Mouse (Mus musculus) heart, postnatal 4 days (tissue): ENCODE data around the gene Smarcc1. TPM values are rescaled to one million over a fixed set of nuclear protein-coding genes. Genes with fewer than 3 reads are reported as not detected.
A peak's percentile ranks its signal among the peaks of the same experiment; 100 is the strongest.
"Not testable (repeated sequence)": the region's sequence is repeated elsewhere in the genome, so short reads cannot be mapped to it uniquely, and the experiment has no call there.

Source experiments
- DNase-seq: peaks from one replicate; pipeline ENCODE4 v3.0.0; 2021
- total RNA-seq, 2 experiments: library from RNA; stranded (reverse); gene quantifications; 2 replicates each; pipeline ENCODE4 v1.2.3; 2021

Smarcc1 gene
- total RNA-seq, 2 experiments from 2014 or later: 64.3 to 66.5 TPM

DNA sequence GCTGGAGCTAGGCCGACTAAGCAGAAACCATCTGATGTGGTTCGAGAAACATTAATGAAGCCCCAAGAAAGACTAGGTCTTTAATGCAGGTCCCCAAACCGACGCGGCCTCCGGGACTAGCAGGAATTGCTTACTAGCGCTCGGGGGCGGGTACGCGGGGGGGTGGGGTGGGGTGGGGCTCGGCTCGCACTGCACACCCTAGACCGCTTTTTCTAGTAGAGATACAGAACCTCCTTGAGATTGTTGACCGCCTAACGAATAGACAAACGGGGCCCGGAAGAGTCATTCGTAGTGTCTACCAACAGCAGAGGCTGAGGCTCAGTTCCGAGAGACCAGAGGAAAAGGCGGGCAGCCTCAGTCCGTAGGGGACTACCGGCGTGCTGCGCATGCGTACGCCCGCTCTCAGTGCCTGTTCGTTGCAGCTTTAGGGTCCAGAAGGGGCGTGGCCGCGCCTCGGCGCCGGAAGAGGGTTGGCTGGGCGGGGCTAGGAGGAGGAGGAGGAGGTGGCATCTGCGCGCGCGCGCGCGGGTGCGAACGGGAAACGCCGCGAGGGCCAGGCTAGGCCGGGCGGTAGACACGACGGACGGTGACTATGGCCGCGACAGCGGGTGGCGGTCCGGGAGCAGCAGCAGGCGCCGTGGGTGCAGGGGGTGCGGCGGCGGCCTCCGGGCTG is 14.2 kb downstream of the Smarcc1 start:
- DNase-seq: peak; percentile 100

DNA sequence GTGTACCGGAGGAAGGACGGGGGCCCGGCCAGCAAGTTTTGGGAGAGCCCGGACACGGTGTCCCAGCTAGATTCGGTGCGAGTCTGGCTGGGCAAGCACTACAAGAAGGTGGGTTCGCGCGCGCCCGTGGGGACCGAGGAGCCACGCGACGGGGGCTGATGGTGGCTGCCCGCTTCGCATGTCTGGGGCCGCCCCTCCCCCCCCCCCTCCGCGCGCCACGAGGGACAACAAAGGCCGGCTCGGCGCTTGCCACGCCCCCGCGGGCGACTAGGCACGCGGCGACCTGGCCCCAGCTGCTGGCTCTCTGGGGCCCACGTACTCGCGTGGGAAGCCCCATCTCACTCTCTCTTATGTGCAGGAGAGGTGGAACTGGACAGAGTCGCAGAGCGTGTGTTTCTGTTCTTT is 14.7 kb downstream of the Smarcc1 start:
- no peak for DNase-seq

DNA sequence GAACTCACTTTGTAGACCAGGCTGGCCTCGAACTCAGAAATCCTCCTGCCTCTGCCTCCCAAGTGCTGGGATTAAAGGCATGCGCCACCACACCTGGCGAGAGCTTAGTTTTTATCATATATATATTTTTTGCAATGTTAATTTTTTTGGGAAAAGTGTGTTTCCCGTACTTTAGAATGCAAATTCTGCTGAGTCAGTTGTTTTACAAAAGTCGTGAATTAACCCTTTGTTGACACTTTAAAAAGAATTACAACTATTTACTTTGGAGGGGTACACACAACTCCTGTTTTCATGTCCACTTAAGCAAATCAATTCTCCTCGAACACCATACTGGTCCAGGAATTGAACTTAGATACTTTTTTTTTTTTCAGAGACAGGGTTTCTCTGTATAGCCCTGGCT is 15.4 kb downstream of the Smarcc1 start:
- no peak for DNase-seq

DNA sequence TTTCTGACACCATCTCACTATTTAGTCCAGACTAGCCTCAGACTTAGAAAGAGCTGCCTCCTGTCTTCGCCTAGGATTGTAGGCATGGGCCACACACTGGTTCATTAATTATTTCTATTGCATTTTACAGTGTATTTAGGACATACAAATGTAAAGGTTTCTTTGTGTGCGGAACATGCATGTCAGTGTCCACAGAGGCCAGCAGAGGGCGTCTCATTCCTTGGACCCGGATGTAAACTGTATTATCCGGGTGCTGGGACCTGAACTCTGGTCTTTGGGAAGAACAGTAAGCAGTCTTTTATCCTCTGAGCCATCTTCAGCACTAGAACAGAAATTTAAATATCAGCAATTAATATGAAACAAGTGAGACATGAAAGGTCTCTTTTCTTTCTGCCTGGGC is 16.7 kb downstream of the Smarcc1 start:
- no peak for DNase-seq

DNA sequence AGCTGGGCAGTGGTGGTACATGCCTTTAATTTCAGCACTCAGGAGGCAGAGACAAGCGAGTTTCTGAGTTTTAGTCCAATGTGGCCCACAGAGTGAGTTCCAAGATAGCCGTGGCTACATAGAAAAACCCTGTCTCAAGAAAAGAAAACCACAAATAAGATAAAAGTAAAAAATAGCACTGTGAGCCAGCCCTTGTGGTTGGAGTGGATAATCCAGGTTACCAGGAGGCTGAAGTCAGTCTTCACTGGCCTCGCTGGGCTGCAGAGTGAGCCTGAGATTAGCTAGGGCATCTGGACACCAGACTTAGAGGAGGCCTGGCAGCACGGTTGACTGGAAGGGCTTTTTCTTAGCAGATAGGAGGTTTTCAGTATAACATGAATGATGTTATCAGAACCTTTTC is 21.6 kb downstream of the Smarcc1 start:
- DNase-seq: no peak

DNA sequence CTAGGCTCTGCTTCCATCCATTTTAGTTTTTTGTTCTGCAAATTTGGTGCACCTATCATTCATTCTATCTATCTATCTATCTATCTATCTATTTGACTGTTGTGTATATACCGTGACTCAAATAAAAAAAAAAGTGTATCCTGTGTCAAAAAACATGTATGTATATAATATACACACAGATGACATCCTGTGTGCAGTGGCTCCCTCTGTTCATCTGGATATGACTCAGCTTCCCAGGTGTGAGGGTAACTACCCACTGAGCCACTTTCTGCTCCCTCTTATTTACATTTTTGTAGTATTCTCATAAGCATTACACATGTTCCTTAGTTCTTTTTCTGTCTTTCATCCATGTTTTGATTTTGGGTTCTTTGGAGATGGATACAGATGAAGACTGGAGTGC is 24.6 kb downstream of the Smarcc1 start:
- DNase-seq: no peak

DNA sequence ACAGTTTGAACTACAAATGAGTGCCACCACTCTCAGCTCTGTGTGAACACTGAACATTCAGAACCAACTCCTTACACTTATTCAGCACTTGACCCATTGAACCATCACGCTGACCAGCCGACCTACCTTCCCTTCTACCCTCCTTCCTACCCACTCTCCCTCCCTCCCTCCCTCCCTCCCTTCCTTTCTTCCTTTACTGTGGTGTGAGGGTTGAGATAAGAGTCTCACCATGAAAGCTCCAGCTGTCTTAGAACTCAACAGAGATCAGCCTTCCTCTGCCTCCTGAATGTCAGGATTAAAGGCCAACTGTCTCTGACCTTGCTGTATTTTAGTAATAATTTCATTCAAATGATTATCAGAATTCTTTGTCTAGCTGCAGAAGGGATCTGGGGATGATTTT is 31.1 kb downstream of the Smarcc1 start:
- no peak for DNase-seq

DNA sequence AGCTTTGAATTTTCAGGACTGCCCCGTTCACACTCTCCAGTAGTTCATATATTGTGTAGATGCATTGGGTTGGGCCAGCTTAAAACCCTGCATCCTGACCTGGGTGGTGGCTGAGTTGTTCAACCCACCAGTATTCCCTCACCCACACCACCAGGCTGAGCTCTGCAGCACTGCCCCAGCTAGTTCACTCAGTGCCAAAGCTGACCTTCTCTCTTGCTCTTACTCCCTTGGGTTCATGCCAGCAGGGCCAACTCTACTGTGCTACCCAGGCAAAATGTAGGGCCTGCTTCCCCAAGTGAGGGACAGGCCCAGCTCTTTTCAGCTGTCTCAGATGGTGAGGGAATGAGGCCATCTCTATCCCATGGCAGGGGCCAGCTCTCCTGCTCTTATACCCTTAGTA is 41.5 kb downstream of the Smarcc1 start:
- DNase-seq: peak; percentile 11

DNA sequence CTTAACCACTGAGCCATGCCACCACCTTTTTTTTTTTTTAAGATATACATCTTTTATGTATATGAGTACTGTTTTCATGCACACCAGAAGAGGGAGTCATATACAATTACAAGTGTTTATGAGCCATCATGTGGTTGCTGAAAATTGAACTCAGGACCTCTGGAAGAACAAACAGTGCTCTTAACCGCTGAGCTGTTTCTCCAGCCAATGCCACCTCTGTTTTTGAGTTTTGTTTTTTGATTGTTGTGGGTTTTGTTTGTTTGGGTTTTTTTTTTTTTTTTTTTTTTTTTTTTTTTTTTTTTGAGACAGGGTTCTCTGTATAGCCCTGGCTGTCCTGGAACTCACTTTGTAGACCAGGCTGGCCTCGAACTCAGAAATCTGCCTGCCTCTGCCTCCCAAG is 43.0 kb downstream of the Smarcc1 start:
- not testable (repeated sequence) for DNase-seq

DNA sequence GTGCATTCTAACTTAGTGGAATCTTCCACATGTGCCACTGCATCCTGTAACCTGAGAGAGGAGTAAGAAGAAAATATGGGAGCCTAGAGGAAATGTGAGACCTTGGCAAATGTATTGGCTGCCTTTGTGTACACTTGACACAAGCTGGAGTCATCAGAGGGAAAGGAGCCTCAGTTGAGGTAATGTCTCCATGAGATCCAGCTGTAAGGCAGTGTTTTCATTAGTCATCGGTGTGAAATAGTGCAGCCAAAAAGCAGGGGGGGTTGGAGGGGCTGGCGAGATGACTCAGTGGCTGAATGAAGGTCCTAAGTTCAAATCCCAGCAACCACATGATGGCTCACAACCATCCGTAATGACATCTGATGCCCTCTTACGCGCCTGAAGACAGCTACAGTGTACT is 44.9 kb downstream of the Smarcc1 start:
- DNase-seq: no peak

DNA sequence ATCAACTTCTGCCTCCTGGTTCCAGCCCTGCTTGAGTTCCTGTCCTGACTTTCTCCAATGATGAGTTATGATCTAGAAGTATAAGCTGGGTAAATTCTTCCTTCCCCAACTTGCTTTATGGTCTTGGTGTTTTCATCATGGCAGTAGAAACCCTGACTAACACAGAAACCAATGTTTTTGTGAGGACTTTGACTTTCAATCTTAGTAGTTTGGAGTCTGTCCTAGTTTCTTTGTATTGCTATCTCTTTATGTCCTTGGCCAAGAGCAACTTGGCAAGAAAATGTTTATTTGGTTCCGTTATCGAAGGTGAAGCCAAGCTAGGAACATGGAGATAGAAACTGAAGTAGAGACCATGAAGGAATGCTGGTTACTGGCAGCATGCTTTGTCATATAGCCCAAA is 45.6 kb downstream of the Smarcc1 start:
- no peak for DNase-seq

DNA sequence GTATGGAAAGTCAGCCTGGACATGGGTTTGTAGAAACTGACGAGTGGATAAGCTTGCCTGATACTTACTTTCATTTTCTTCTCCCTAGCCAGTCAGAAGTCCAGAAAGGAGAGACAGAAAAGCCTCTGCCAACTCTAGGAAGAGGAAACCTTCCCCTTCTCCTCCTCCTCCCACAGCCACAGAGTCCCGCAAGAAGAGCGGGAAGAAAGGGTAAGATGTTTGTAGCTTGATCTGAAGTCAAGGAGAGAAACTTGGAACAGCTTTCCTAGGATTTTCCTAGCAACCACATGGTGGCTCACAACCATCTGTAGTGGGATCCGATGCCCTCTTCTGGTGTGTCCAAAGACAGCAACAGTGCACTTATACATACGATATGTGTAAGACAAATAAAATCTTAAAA is 53.4 kb downstream of the Smarcc1 start:
- no peak for DNase-seq

DNA sequence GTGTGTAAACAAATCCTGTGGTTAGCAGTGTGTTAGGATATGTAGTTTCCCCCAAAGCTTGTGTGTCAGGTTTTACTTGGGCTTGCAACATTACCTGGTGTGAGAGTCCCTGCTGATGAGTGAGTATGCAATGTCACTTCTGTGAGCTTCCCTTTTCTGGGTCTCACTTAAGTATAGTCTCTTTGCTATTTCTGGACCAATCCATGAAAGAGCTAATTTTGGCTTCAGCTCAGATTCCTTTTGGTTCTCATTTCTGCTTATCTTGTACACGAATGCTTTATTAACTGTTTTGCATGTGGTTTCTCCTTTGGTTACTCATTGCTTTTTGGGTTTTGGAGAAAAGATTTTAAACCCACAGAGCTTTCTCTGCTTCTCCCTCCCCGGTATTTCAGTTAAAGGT is 82.4 kb downstream of the Smarcc1 start:
- DNase-seq: no peak

DNA sequence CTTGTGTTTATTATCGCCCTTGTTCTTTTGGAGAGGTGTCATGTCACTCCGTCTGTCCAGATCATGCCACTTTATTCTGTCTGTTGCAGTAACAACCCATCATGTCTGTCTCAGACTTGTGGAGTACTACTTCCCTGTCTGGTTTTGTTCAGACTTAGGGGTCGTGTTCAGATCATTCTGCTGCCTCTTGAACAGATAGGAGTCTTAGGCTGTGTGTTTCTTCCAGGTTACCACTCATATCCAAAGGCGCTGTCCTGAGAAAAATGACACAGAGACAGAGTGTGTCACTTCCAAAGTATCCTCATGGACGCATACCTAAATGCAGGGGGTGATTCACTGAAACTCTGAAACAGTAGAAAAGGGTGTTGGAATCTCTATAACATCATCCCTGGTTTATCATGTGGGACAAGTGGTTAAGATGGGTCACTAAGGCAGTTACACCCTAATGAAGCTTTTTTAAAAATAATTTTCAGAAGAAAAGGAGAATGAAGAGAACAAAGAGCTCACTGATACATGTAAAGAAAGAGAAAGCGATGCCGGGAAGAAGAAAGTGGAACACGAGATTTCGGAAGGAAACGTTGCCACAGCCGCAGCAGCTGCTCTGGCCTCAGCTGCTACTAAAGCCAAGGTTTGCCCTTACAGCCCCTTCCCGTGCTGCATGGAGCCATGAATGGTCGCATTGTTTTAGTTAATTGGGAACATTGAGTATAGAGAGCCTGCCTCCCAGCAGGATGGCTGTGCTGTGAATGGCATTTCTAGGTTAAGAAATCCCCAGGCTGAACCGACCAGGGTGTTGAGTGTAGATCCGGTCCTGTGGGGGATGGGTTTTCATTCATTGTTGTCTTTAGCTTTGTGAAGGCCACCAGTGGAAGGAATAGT is 88.3 kb downstream of the Smarcc1 start:
- no peak for DNase-seq

DNA sequence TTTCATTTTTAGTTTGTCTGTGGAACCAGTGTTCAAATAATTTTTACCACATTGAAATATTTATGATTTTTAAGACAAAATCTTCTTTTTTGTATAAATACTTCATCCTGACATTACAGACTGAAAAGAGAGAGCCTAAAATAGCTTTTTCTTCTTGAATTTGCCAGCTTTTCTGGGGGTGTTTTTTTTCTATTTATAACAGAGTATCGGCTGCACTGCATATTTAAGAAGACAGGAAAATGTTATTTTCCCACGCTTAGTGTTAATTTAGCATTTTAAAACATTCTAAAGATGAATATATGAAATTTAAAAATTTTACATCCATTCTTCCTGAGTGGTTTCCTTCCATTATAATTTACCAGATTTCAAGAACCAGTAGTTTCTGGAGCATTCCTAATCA is 88.9 kb downstream of the Smarcc1 start:
- DNase-seq: no peak

DNA sequence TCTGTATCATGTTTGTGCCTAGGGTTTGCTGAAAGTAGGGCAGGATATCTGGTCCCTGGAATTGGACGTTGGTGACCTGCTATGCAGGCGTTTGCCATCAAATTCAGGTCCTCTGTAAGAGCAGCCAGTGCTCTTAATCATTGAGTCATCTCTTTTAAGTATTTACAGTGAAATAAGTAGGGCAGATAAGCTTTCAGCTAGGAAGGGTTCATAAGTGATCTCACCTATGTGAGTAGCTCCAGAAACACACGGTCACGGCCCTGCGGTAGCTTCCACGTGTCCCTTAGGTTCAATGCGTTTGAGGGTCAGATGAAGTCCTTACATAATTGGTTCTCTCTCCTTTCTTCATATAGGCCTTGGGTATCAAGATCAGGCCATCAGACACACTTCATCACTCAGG is 90.8 kb downstream of the Smarcc1 start:
- no peak for DNase-seq

DNA sequence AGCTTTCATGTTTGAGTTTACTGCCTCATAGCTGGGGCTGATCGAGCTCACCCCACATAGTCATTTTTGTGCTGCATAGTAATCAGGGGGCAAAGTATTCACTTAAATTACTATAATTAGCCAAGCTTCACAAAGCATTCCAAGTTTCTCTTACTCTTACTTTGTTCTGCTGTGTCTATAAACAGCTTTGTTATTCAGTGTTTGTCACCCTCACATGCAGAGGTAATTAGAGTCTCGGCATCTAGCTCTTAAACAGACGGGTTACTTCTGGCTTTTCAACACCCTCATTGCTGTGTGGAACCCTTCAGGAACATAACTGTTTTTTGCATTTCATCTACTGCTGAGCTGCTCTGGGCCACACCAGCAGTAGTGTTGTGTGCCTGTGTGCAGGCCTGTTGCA is 91.5 kb downstream of the Smarcc1 start:
- no peak for DNase-seq

DNA sequence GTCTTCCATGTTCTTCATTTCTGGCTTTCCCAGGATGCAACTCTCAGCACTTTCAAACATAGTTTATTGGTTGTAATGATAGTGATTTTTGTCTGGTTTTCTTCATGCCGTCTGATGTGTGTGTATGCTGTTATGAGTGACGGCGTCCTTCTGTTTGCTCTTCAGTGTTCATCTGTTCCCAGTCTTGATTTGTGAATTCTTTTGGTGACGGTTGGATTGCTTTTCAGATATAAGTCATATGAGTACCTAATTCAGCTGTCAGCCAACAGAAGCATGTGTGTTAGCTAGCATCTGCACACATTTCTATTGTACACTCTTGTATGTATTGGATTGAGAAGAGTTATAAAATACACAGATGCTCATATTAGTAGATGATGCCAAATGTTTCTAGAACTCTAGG is 106.8 kb downstream of the Smarcc1 start:
- no peak for DNase-seq

DNA sequence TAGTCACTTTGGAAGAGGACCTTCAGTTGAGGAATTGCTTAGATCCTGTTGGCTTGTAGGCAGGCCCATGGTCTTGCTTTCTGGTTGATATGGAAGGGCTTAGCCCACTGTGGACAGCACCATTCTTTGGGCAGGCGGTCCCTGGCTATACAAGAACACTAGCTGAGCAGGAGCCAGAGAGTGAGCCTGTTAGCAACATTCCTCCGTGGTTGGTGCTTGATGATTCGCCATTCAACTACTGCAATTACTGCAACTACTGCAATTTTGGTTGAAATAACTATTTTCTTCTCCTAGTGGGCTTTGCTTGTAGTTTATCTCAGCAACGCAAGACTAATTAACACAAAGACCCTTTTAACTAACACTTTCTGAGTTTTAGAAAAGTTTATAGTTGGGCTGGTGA is 108.7 kb downstream of the Smarcc1 start:
- no peak for DNase-seq

DNA sequence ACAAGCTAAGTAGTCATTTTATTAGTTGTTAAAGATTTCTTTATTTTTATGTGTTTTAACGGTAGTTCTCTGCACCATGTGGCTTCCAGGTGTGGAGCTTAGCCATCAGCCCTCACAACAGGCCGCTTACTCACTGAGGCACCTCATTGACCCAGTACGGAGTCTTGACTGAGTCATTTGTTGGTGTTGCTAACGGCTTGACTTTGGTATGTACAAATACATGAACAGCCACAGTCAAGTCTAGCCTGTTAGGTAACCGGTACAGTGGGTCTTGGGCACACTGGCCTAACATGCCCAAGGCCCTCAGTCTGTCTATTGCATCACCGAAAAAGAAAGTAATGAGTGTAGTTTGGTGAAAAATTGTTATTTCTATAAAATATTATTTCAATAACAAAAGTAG is 111.2 kb downstream of the Smarcc1 start:
- no peak for DNase-seq

DNA sequence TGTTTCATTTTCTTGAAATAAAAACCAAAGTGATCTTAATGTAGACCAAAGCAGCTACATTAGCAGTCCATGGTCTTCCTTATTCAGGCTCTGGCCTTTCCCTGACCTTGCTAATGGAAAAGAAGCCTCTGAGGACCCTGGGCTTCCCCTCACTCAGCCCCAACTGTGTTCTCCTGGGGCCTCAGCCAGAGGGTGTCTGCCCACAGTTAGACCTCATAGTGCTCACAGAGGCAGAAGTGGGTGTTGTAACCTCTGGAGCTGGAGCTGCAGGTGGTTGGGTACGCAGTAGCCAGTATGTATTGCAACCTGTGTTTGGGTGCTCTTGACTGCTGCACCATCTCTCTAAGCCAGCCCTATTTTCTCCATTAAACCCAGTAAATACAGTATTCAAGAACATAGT is 111.6 kb downstream of the Smarcc1 start:
- no peak for DNase-seq

DNA sequence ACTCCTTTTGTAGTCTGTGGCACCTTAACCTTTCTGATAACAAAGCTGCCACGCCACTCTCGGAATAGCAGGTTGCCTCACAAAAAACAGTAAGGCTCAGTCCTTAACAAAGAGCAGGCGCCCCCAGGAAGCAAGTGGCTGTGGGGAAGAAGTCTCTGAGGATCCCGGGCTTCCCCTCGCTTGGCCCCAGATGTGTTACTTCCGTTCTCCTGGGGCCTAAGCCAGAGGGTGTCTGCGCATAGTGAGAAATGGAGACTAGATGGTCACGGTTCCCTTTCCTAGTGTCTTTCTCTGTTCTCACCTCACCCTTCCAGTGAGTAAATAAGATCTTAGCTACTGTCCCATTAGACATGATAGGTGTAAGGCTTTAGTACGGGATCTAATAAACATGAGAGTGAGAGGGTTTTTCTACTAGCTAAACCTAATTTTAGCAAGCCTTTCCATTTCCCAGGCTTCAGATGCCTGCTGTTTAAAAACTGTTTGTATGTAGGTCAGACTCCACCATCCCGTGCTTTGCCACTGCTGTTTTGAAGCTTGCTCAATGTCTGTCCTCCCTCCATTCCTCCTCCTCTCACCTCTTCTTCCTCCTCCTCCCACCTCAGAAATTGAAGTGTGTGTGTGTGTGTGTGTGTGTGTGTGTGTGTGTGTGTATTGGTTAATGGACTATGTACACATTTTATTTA is 112.2 kb downstream of the Smarcc1 start:
- DNase-seq: no peak

DNA sequence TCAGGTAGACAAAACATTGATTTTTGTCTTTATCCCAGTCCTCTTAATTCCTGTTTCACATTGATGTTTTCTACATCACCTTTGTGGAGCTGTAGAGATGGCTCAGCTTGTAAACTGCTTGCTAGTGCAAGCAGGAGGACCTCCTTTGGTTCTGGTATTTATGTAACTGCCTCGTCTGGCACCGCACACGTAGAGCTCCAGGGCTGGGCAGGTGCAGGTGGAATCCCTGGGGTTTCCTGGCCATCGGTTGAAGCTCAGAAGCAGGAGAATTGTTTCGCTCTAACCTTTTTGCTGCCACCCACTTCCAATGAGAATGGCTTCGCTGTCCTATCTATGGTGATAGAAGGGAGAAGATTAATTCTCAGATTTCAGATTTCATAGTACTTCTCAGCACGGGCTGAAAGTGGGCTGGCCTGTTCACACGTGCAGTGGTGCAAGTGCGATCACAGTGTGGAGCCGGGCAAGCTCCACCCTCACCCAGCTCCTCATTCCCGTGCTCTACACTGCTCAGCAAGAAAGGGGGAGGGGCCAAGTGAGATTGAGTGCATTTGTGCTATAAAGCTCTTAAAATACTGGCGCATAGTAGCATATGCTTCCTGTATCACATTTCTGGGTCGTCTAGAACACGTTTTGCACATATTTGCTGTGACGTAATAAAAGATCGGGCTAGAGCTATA is 113.0 kb downstream of the Smarcc1 start:
- no peak for DNase-seq
